ENCODE assay signal across 9 mouse cellular contexts in the genomic region with DNA sequence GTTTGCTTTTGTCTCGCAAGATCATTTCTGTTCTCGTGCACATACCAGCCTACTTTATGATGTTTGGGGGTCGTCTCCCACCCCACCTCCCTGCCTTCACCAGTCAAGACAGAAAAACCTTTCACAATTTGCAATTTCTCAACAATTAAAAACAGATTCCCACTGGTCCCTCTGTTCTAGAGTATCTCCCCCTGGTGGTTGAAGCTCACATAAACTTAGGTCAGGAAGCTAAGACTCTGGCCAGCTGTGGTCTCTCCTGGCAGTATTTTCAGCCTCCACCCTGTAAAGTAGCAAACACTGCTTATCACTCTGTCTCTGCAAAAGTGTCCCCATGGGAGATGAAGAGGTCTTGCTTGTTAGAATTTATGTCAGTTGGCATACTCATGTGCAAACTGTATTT. TPM values are rescaled to one million over a fixed set of nuclear protein-coding genes. Genes with fewer than 3 reads are reported as not detected.
DNase-seq lines count a peak whose midpoint lies in the region; ATAC-seq lines count a peak whose summit lies in the region.
"Had no signal": no experiment of that assay in that cellular context is flagged by ENCODE, and none has a peak within 500 bp of the region (broad histone marks: within the 10 kb centered on the region; RNA-seq: fewer than 3 reads in every experiment).

No protein-coding gene starts in this region.

- DNase-seq in forebrain, embryonic 14.5 days (ENCODE audit: low spot score), result peak; percentile 40
- peak; percentile 21 for DNase-seq in urinary bladder, postnatal 25 days (ENCODE audit: low spot score)
- no peak for DNase-seq in urinary bladder, adult 2 months (ENCODE audit: low spot score)
- peak; percentile 65 for DNase-seq in induced T-regulatory cell, adult 2 months (ENCODE audit: low read depth)
- DNase-seq in naive thymus-derived CD4-positive, alpha-beta T cell, adult 2 months (ENCODE audit: low read depth), result peak; percentile 54
- no peak for DNase-seq in layer of hippocampus, adult 9-10 months (ENCODE audit: low spot score)

- H3K27ac ChIP-seq in forebrain, embryonic 14.5 days (ENCODE audit: low read depth, low read length), result no peak overlapping the region
- no peak overlapping the region for H3K27ac ChIP-seq in forebrain, embryonic 15.5 days (replicated peaks)
- no peak overlapping the region for H3K27ac ChIP-seq in forebrain, embryonic 13.5 days
- H3K27ac ChIP-seq: heart, embryonic 13.5 days had no signal

- H3K36me3 ChIP-seq in forebrain, embryonic 14.5 days (ENCODE audit: control insufficient read depth, insufficient read depth, low read length), result no peaks in the 10 kb centered on the region; the same call in none of the 2 replicates
- H3K36me3 ChIP-seq in forebrain, embryonic 15.5 days, result peaks cover 25% of the 10 kb centered on the region
- H3K36me3 ChIP-seq in forebrain, embryonic 13.5 days (ENCODE audit: poor library complexity, severe bottlenecking), result 0 out of 2 replicates have a peak, but pooled peaks cover 16% of the 10 kb centered on the region

- H3K4me3 ChIP-seq in forebrain, embryonic 14.5 days (ENCODE audit: low read depth, low read length), result no peak overlapping the region
- no peak overlapping the region for H3K4me3 ChIP-seq in forebrain, embryonic 15.5 days
- H3K4me3 ChIP-seq in forebrain, embryonic 13.5 days, result no peak overlapping the region
- H3K4me3 ChIP-seq: heart, embryonic 13.5 days had no signal

- WGBS in forebrain, embryonic 14.5 days, result 72% methylated on average over 3 of the region's 3 CpGs
- WGBS in forebrain, embryonic 15.5 days, result 80% methylated on average over 3 of the region's 3 CpGs
- WGBS in forebrain, embryonic 13.5 days, result 78% methylated on average over 3 of the region's 3 CpGs

- H3K4me2 ChIP-seq in forebrain, embryonic 14.5 days (ENCODE audit: low read length), result no peak overlapping the region
- no peak overlapping the region for H3K4me2 ChIP-seq in forebrain, embryonic 15.5 days (replicated peaks)
- no peak overlapping the region for H3K4me2 ChIP-seq in forebrain, embryonic 13.5 days
- H3K4me2 ChIP-seq: heart, embryonic 13.5 days had no signal

- H3K9ac ChIP-seq in forebrain, embryonic 14.5 days (ENCODE audit: low read length), result no peak overlapping the region
- no peak overlapping the region for H3K9ac ChIP-seq in forebrain, embryonic 15.5 days (replicated peaks)
- no peak overlapping the region for H3K9ac ChIP-seq in forebrain, embryonic 13.5 days
- H3K9ac ChIP-seq: heart, embryonic 13.5 days had no signal

- H3K4me1 ChIP-seq in forebrain, embryonic 14.5 days (ENCODE audit: control insufficient read depth, insufficient read depth, low read length), result no peaks in the 10 kb centered on the region
- H3K4me1 ChIP-seq in forebrain, embryonic 15.5 days, result no peaks in the 10 kb centered on the region
- H3K4me1 ChIP-seq in forebrain, embryonic 13.5 days, result no peaks in the 10 kb centered on the region
- H3K4me1 ChIP-seq: heart, embryonic 13.5 days had no signal

- no peaks in the 10 kb centered on the region for H3K27me3 ChIP-seq in forebrain, embryonic 14.5 days (replicated peaks; ENCODE audit: control insufficient read depth, insufficient read depth, low read length)
- H3K27me3 ChIP-seq in forebrain, embryonic 15.5 days, result no peaks in the 10 kb centered on the region
- H3K27me3 ChIP-seq in forebrain, embryonic 13.5 days, result no peaks in the 10 kb centered on the region
- H3K27me3 ChIP-seq: heart, embryonic 13.5 days had no signal

- H3K9me3 ChIP-seq in forebrain, embryonic 14.5 days (replicated peaks; ENCODE audit: control insufficient read depth, low read length), result no peaks in the 10 kb centered on the region
- H3K9me3 ChIP-seq in forebrain, embryonic 15.5 days, result no peaks in the 10 kb centered on the region
- no peaks in the 10 kb centered on the region for H3K9me3 ChIP-seq in forebrain, embryonic 13.5 days (replicated peaks)
- H3K9me3 ChIP-seq: heart, embryonic 13.5 days had no signal

- ATAC-seq in forebrain, embryonic 14.5 days, result no peak
- ATAC-seq in forebrain, embryonic 15.5 days (replicated peaks), result no peak
- ATAC-seq in forebrain, embryonic 13.5 days, result no peak

RNA-seq across cellular contexts. Expression of a gene that starts 32.8 kb away (rescaled TPM):
- not detected in 2 replicates for polyA plus RNA-seq in forebrain, embryonic 14.5 days (2014; fragmentation: Nextera tagmentation; extraction: Ambion mirVana)
- polyA plus RNA-seq in forebrain, embryonic 15.5 days (2015; fragmentation: Nextera tagmentation; extraction: Ambion mirVana), result not detected in 2 replicates
- polyA plus RNA-seq in urinary bladder, adult 2 months (2012; rRNA removed), result not detected in 2 replicates
- polyA plus RNA-seq in forebrain, embryonic 13.5 days (2015; fragmentation: Nextera tagmentation; extraction: Ambion mirVana), result not detected in 2 replicates
- polyA plus RNA-seq: heart, embryonic 13.5 days had no signal

RNA-seq across cellular contexts. Expression of a gene that starts 37.2 kb away (rescaled TPM):
- polyA plus RNA-seq in forebrain, embryonic 14.5 days (2014; fragmentation: Nextera tagmentation; extraction: Ambion mirVana), result 10.5 and 11.8 TPM in 2 replicates
- polyA plus RNA-seq in forebrain, embryonic 15.5 days (2015; fragmentation: Nextera tagmentation; extraction: Ambion mirVana), result 14.6 and 18.3 TPM in 2 replicates
- polyA plus RNA-seq in urinary bladder, adult 2 months (2012; rRNA removed), result 5.7 and 6.6 TPM in 2 replicates
- polyA plus RNA-seq in forebrain, embryonic 13.5 days (2015; fragmentation: Nextera tagmentation; extraction: Ambion mirVana), result 23.9 and 29.0 TPM in 2 replicates

Comparison
In these comparisons a context has a peak if more than half of its experiments do, and no peak if none do; other contexts are left out.
1. DNase-seq: peak in forebrain, embryonic 14.5 days (single experiment), urinary bladder, postnatal 25 days (single experiment), induced T-regulatory cell, adult 2 months (single experiment) and naive thymus-derived CD4-positive, alpha-beta T cell, adult 2 months (single experiment); none in urinary bladder, adult 2 months (single experiment) and layer of hippocampus, adult 9-10 months (single experiment).